Mouse (Mus musculus) 3T3-L1 (cell line): ENCODE measurements around the gene Mvk.
A peak's percentile ranks its signal among the peaks of the same experiment; 100 is the strongest.

ENCODE experiments used
- DNase-seq: peaks from one replicate; pipeline ENCODE4 v3.0.0-alpha.2; 2015; ENCODE audit warnings: low read depth, low spot score

Mvk gene

DNA sequence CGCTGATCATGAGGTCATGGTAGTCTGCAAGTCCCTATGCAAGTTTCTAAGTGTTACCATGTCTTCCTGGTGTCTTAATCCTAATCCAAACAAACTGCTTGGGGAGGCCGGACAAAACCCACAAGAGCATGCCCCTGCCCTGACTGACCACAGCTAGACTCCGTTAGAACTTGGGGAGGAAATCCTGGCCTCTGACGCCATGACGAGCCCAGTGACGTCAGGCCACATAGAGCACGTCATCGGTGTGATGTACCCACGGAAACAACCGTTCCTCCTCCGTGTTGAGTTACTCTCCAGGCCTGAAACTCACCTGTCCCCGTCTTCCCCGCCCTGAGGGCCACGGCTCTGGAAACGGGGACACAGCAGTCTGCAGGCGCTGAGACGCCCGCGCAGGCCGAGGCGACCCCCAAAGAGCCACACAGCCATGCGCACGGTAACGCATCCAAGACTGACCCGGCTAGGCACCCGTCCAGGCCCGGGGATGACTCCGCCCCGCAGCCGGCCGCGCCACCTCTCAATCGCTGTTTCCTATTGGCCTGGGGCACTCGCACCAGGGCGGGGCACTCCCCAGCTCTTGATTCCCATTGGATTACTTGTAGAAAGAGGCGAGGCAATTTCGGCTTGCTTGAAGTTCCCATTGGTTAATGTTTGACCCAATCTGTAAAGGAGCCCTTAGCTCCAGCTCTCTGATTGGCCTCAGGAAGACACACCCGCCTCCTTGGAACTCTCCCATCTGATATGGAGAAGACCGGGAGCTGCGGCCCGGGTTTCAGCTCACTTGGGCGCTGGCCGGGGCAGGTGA lies at the start of gene Mvk, which contains the start of gene Mmab:
Gene Mvk (plus strand): TSS at position 704 of the 802 bp plus-strand sequence.
Gene Mmab (minus strand): TSS at position 495 of the 802 bp plus-strand sequence.
- DNase-seq: peak; percentile 100

DNA sequence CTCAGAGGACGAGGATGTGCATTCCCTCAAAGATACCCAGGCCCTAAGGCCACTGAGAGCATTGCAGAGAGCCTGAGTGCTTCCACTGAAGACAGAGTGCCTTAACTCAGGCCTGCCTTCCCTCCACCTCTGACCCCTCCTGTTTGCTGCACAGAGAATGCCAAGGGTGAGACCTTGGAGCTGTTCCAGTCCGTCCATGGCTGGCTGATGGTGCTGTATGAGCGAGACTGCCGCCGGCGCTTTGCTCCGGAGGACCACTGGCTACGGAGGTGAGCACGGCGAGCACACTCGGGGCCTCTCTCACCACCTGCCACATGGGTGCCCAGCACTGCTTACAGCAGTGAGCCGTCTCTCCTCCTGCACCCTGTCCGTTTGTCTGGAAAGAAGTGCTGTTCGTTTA lies 37.5 kb upstream of the Mvk start:
- DNase-seq: no peak

DNA sequence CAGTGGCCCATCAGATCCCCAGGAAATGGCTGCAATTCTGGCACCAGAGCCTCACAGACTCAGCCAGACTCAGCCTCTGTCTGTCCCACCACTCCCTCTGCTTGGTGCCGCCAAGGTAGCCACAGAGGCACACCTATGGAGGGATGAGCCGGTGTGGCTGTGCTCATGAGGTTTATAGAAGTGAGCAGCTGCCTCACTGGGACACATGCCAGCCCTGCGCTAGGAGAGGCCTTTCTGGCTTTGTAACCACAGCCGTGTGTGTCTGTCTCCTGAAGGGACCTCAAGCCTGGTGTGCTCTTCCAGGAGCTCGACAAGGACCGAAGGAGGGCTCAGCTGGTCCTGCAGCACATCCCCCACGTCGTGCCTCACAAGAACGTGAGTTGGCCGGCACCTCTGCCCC lies 36.8 kb upstream of the Mvk start:
- peak; percentile 84 for DNase-seq

DNA sequence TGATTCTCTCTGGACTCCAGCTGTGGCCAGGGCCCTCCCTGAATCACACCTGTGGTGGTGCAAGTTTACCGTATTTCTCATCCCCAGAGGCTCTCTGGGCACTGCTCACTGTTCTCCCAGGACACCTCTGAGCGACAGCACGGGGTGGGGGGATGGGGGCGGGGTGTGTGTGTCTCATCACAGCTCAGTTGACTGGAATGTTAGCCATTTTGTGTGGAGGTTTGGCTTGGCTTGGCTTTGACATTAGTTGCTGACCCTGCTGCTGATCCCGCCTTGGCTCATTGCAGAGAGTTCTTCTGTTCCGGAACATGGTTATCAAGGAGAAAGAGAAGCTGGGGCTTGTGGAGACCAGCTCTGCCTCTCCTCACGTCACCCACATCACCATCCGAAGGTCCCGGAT lies 36.3 kb upstream of the Mvk start:
- DNase-seq: peak; percentile 89

DNA sequence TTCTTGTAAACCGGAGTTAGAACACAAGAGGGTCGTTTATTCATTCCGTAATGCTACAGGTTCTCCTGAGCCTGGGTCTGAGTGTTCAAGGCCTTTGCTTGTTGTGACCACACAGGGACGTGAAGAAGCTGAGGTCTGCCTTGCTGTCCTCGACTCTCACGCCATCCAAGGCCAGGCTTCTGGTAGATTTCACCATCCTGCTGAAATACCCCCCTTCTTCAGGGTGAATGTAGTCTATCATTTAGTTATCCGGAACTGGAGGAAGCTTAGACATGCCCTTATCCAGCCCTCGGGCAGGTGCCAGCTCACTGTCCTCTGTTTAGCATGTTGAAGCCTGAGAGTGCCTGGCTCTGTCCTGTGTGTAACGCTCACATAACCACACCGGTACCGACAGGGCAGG lies 35.2 kb upstream of the Mvk start:
- no peak for DNase-seq

DNA sequence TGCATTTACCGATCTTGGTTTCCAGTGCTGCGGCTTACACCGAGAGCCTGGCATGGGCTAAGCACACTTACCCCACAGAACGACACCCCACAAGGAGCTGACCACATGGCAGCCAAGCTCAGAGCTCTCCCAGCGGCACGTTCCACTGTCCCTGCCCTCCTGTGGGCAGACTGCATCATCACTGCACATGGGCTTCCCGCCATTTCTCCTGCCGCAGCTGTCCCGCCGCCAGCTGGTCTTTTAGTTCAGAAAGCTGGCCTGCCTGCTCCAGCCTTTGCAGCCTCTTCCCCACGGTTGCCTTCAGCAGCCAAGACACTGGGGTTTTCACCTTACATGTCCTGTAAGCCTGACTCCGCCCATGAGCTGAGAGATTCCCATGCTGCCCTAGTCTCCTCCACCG lies 33.6 kb upstream of the Mvk start:
- DNase-seq: no peak

DNA sequence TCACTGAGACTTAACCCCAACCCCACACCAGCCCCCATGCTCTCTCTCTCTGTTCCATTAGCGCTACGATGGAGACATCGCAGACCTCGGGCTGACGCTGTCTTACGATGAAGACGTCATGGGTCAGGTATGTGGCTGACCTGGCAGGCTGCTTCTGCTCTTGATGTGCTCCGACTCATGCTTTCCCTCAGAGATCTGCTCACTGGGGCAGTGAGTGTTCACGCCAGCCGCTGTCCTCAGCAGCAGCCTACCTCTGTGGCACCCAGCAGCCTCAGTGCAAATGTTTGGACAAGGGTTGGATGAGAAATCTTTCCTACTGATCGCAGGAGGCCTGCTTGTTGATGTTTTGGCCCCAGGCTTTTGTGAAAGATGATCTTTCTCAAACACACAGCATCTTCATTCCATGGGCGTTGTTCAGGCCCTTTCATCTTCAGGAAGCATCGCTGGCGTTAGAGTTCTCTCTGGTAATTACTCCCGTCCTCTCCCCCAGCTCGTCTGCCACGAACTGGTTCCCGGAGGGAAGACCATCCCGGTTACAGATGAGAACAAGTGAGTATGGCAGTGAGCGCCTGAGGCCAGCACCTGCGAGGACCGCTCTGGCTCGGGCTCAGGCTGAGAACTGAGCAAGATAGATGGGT lies 31.6 kb upstream of the Mvk start:
- peak; percentile 83 for DNase-seq

DNA sequence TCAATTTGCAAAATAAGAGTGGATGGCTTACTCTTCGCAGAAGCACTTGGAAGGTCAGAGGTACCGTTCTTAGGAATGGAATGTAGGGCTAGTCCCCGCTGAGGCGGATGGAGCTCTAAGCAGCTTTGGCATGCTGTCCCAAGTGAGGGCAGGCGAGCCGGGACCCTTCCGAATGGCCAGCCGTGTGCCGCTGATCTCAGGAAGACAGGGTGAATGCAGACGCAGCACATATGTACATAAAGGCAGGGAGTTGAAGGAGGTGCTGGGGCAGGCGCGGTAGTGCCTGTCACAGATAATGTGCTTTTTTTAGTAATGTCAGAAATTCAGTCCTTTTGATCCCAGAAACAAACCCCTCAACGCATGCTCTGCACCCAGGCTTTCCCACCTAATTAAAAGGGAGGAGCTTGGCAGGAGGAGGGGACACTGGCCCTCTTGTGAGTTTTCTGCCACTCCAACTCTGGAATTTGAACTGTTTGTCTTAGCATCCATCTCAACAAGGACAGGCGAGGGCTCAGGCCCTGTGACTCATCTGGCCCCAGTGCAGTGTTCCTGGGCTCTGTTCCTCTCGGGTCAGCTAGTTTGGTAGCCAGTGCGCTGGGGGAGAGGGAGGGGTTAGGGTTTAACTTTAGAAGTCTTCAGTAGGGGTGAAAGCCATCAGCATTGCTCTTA lies 30.9 kb upstream of the Mvk start:
- peak; percentile 93 for DNase-seq

DNA sequence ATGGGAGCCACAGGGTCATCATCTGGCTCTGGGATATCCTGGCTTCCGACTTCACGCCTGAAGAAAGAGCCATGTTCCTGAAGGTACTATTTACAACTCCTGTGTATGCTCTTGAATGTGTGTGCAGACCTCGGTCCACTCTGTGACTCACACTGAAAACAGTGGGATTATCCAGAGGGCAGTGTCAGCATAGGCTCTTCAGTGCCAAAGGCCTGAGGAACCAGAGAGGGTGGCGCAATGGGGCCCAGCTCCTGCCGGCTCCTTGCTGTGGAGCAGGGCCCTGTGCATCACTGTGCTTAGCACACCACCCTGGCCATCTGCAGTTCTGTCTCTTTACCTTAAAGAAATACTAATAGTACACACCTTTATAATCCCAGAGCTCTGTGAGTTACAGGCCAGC lies 28.5 kb upstream of the Mvk start:
- peak; percentile 79 for DNase-seq

DNA sequence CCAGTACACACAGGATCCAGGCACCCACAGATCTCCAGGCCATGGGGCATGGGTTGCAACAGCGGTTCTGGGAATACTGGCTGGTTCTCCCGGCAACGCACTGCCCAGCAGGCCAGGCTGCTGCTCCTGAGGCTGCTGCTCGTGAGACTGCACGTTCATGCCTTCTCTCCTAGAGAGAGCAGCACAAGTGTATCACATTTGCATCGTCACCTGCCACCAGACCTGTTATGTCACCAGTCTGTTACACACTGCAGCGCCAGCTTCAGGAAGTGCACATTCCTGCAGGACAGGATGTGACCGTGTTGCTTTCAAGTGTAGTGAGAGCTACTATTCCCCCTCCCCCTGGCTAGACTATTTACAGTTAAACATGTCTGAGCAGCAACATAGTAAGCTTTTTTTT lies 27.2 kb upstream of the Mvk start:
- DNase-seq: no peak

DNA sequence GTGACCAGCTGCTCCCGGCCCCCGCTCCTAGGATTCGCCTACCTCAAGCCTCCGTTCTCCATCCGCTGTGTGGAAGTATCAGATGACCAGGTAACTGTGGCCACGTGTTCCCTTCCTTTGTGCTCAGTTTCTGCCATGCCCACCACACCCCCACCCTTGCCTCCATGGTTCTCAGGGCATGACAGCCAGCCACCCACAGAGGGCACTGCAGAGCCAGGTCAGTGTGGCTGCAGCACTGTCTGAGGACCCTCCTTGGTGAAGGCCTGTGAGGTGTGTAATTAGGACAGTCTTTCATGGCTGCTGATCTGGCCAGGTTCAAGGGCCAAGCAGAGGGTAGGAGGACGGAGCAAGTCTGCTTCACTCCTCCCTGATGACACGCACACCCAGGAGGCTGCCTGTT lies 25.5 kb upstream of the Mvk start:
- peak; percentile 33 for DNase-seq

DNA sequence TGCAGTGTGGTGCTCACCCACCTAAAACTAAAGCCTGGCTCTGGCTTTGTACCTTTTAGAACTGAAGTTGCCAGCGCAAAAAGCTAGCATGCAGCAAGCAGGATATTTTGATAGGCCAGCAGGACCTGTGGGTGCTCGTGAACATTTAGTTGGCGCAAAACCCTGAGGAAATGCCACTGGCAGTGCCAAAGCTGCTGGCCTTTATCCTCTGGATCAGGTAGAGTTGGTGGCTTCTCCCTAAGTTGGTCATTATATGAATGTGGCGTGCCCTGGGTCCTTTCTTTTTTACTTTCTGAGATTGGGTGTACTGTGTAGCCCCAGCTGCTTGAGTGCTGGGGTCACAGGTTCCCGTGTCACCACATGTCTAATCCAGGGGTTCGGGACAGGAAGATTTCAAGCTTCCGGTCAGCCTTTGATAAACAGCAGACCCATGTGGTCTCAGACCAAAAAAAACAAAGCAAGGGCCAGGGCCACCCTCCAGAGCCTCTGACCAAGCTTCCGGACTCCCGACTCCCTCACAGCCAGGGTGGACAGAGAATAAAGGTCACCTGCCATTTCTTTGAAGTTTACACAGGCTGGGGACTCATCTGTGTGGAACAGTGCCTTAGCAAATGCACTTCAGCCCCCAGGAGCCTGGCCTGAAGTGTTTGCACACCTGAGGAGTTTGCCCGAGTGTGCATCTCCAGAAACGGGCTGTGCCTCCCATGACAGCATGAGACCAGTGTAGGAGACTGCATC lies 22.3 kb upstream of the Mvk start:
- no peak for DNase-seq

DNA sequence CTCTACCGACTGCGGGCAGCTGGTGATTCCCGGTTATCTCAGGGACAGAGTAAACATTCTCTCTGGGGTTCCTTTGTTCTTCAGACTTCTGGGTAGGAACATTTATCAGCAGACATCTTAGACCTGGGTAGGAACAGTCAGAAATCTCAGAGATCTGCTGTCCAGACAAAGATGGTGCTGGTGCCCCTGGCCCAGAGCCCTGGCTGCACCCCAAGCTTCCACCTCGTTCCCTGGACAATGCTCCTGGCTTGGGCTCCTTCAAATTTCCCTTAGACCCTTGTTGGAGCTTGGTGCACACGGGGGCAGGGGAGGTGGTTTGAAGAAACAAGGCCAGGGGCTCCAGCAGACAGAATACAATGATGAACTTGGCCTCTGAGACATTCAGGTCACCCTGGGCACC lies 21.5 kb upstream of the Mvk start:
- no peak for DNase-seq

DNA sequence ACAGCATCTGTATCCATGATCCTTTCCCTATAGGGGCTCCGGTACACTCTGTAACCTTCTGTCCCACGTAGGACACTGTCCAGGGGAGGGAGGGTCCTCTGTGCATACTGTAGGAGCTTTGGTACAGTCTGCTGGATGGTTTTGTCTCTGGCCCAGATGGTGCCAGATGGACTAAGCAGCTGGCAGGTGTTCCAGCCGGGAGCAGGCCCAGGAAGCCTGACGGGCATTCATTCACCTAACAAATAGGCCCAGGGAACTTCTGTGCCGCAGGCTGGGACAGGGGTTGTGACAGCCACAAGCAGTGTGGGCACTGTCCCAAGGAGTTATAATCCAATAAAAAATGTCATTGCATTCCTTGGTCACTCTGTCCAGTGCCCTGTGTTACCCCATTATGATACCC lies 20.1 kb upstream of the Mvk start:
- no peak for DNase-seq

DNA sequence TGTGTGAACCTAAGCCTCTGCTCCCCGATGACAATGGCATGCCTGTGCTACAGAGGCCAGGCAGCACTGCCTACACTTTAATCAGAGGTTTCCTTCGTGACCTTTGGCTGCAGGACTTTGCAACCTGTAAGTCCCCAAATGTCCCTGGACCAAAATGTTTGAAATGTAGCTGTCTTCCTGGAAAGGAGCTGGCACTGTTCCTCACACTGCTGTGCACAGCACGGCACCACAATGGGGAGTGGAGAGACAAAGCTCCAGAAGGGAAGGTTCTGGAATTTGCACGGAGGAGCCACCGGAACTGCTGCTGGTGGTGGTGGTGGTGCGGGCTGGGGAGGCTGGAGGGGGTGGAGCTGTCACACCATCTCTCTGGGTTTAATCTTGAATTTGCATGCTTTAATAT lies 17.3 kb upstream of the Mvk start:
- DNase-seq: no peak

DNA sequence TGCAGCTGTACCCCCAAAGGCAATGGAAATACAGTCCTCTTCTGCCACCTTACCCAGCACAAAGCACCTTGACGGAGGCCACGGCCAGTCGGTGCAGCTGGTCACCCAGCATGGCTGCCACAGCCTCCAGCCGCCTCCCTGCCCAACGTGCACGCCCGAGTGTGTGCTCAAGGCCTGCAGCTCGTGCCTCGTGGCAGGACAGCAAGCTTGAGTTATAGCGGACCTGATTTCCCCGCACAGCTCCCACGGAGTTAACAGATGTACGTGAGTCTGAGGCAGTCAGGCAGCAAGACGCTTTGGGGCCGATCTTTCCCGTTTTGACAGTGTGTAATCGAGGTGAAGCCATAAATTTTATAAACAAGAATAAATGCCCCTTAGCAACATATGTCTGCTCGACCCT lies 15.4 kb upstream of the Mvk start:
- DNase-seq: no peak

DNA sequence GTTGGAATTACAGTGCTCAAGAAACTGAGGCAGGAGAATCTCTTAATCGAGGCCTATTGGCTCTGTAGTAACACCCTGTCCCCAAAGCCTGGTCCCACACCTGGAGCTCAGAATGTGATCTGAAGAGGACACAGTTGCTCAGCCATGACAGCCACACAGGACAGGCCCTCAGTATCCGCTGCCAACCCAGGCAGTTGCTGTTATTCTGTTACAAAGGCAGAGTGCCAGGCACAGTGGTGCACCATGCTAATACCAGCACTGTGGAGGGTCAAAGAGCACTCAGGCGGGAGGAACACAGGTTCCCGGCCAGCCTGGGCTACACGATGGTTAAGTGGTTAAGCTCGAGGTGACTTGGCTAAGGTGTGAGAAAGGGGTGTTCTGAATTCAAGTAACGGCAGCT lies 14.3 kb upstream of the Mvk start:
- no peak for DNase-seq

DNA sequence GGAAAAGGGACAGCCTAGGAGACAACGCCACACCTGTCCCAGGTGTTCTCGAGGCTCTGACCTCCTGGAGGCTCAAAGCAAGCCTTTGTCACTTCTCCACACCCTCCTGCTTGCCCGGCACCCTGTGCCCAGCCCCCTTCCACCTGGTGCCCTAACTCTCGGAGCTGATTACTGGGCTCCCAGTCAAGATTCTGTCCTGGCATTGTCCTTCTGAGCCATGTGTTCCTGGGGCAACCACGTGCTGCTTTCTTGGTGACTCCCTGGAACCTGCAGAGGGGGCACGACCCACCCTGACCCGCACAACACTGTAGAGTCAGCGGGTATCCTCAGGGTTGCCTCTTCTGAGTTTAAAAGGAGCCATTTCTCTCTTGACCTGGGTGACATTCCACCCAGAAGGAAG lies 9.7 kb upstream of the Mvk start:
- DNase-seq: no peak

DNA sequence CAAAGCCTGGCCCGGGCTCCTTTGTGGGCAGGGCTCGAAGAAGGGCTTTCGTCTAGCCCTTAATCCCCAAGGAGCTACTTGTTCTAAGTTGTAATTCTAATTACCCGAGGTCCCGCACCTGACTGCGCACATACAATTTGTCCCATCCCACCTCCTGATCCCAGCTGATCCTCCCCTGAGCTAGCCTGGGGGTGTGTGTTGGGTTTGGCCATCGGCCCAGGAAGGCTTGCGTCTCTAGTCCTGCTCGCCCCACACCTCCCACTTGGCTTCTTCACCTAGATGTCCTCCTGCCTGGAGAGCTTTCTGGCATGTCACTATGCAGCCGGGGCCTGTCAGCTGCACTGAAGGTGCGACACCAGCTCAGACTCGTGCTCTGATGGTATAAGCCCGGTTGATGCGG lies 8.5 kb upstream of the Mvk start:
- DNase-seq: no peak

DNA sequence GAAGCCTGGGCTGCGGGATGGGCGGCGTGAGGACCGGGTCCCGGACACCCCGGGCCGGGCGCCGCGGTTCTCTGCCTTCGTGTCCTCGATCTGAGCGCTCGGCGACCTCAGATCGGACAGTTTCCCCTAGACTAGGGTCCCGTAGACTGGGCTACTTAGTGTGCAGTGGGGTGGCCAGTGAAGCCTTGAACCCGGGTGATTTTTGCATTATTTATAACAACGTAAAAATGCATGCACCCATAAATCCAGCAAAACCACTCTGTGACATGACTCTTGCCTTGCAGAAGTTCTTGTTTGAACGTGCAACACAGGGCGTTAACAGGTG lies 261 bp downstream of the Mvk start:
- no peak for DNase-seq

DNA sequence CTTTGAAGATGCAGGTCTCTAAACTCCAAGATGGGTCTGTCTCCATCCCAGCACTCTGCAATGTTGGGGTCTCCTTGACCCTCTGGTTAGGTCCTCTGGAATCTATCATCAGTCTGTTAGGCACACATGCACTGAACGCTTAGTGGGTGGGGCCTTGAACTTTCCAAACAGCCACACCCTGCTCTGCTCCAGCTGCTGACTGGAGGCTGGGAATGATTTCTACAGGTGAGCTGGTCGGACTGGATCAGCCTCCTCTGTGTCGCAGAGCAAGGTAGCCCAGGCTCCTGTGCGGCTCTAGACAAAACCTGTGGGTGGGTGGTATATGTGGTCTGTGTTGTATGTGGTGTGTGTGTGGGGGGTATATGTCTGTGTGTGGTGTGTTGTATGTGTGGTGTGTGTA lies 4.9 kb downstream of the Mvk start:
- no peak for DNase-seq

DNA sequence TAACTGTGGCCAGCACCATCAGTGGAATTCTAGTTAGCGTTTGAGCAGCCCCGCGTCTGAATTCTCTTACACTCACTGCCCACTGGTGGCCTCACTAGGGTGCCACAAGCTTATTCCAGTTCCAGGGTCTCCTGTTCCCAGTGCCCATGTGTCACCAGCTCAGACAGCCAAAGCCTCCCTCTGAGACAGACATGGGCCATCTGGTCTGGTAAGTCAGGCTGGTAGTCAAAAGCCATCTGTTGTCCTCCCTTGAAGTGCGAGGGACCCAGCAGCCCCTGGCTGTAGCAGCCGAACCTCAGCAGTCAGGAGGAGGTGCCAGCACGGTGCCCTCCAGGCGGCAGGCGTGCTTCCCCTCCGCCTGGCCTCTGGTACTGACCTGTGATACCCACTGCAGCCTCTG lies 12.2 kb downstream of the Mvk start:
- DNase-seq: no peak
